Mouse (Mus musculus): ENCODE data around the gene Schip1.

The Schip1 gene

GRCm38 (mm10) chr3:68126284-68126856 lies 61.8 kb downstream of the Schip1 start:
- DNase-seq (ENCODE audit: low read depth, low spot score) = no peak

- no peak for DNase-seq (ENCODE audit: low read depth, low spot score)
These were observed 65.8 kb downstream of the Schip1 start for GRCm38 (mm10) chr3:68130386-68130785.

GRCm38 (mm10) chr3:68138833-68139627 lies 74.4 kb downstream of the Schip1 start:
- DNase-seq (ENCODE audit: low read depth, low spot score) = no peak

GRCm38 (mm10) chr3:68150688-68151087 lies 86.1 kb downstream of the Schip1 start:
- no peak for DNase-seq (ENCODE audit: low read depth, low spot score)

GRCm38 (mm10) chr3:68160175-68160574 lies 95.6 kb downstream of the Schip1 start:
- no peak for DNase-seq (ENCODE audit: low read depth, low spot score)

GRCm38 (mm10) chr3:68160760-68161159 lies 96.2 kb downstream of the Schip1 start:
- DNase-seq (ENCODE audit: low read depth, low spot score) = no peak

GRCm38 (mm10) chr3:68178248-68178647 lies 113.6 kb downstream of the Schip1 start:
- no peak for DNase-seq (ENCODE audit: low read depth, low spot score)

- DNase-seq (ENCODE audit: low read depth, low spot score) = no peak
These were observed 122.9 kb downstream of the Schip1 start for GRCm38 (mm10) chr3:68187471-68187870.

GRCm38 (mm10) chr3:68189100-68189499 lies 124.5 kb downstream of the Schip1 start:
- no peak for DNase-seq (ENCODE audit: low read depth, low spot score)

- DNase-seq (ENCODE audit: low read depth, low spot score) = no peak
These were observed 132.3 kb downstream of the Schip1 start for GRCm38 (mm10) chr3:68196933-68197332.

- no peak for DNase-seq (ENCODE audit: low read depth, low spot score)
These were observed 136.6 kb downstream of the Schip1 start for GRCm38 (mm10) chr3:68201214-68201613.

- no peak for DNase-seq (ENCODE audit: low read depth, low spot score)
These were observed 137.7 kb downstream of the Schip1 start for GRCm38 (mm10) chr3:68202162-68202902.

- no peak for DNase-seq (ENCODE audit: low read depth, low spot score)
These were observed 139.4 kb downstream of the Schip1 start for GRCm38 (mm10) chr3:68203934-68204467.

- no peak for DNase-seq (ENCODE audit: low read depth, low spot score)
These were observed 145.8 kb downstream of the Schip1 start for GRCm38 (mm10) chr3:68210422-68210821.

- DNase-seq (ENCODE audit: low read depth, low spot score) = no peak
These were observed 156.8 kb downstream of the Schip1 start for GRCm38 (mm10) chr3:68221452-68221851.

GRCm38 (mm10) chr3:68239887-68240286 lies 175.3 kb downstream of the Schip1 start:
- DNase-seq (ENCODE audit: low read depth, low spot score) = no peak

GRCm38 (mm10) chr3:68243239-68243638 lies 178.6 kb downstream of the Schip1 start:
- no peak for DNase-seq (ENCODE audit: low read depth, low spot score)

GRCm38 (mm10) chr3:68246154-68246553 lies 181.6 kb downstream of the Schip1 start:
- DNase-seq (ENCODE audit: low read depth, low spot score) = no peak

GRCm38 (mm10) chr3:68250589-68250988 lies 186.0 kb downstream of the Schip1 start:
- DNase-seq (ENCODE audit: low read depth, low spot score) = no peak

GRCm38 (mm10) chr3:68252335-68252734 lies 187.7 kb downstream of the Schip1 start:
- no peak for DNase-seq (ENCODE audit: low read depth, low spot score)

GRCm38 (mm10) chr3:68262304-68262703 lies 197.7 kb downstream of the Schip1 start:
- DNase-seq (ENCODE audit: low read depth, low spot score) = no peak

- no peak for DNase-seq (ENCODE audit: low read depth, low spot score)
These were observed 203.3 kb downstream of the Schip1 start for GRCm38 (mm10) chr3:68267905-68268304.
